Mouse (Mus musculus) limb, embryonic 10.5 days (tissue): ENCODE measurements at regions not wholly inside any gene's neighbourhood (a gene's known extent, or its start where the extent isn't known, plus 50 kb on each side); places are given as distances from the start of the nearest gene placed in this dataset.

Source experiments
- DNase-seq: peaks from one replicate; pipeline ENCODE4 v3.0.0-alpha.2; 2017; ENCODE audit warnings: low spot score
- H3K27ac ChIP-seq: fragments of 300-500 bp; sonication (generic); 2 replicates; pipeline ENCODE4 v1.5.1; 2016; ENCODE audit warnings: mild to moderate bottlenecking
- H3K27me3 ChIP-seq: fragments of 300-500 bp; sonication (generic); 2 replicates; pipeline ENCODE4 v1.6.1; 2016; ENCODE audit warnings: low read depth, mild to moderate bottlenecking; ENCODE audit not compliant: poor library complexity, severe bottlenecking
- H3K36me3 ChIP-seq: fragments of 300-500 bp; sonication (generic); 2 replicates; pipeline ENCODE4 v1.6.1; 2016; ENCODE audit warnings: mild to moderate bottlenecking, moderate library complexity
- H3K4me1 ChIP-seq: fragments of 300-500 bp; sonication (generic); 2 replicates; pipeline ENCODE4 v1.6.1; 2016
- H3K4me3 ChIP-seq: fragments of 300-500 bp; sonication (generic); 2 replicates; pipeline ENCODE4 v1.5.1; 2016; ENCODE audit warnings: mild to moderate bottlenecking, moderate library complexity
- H3K9me3 ChIP-seq: fragments of 300-500 bp; sonication (generic); replicated peaks from 2 replicates; pipeline ENCODE4 v1.6.1; 2016; ENCODE audit warnings: mild to moderate bottlenecking
- WGBS: fragments of 180-500 bp; shearing (Covaris S2); methylation state at CpG from one replicate; pipeline ENCODE4 v1.1.7; 2016; 5-methylcytosine and 5-hydroxymethylcytosine counted together

GRCm38 (mm10) chr1:75844981-75845380 is 298.9 kb downstream of the Slc4a3 start:
- no peaks in the 10 kb centered on the region for H3K9me3 ChIP-seq
- DNase-seq = no peak
- no peaks in the 10 kb centered on the region; the same call in 1 of the 2 replicates for H3K27me3 ChIP-seq

GRCm38 (mm10) chr1:75845771-75846535 is 299.9 kb downstream of the Slc4a3 start:
- no peak overlapping the region for H3K27ac ChIP-seq
- no peaks in the 10 kb centered on the region for H3K9me3 ChIP-seq
- H3K4me3 ChIP-seq = no peak overlapping the region
- 93% methylated on average over 4 of the region's 4 CpGs for WGBS
- H3K27me3 ChIP-seq = no peaks in the 10 kb centered on the region; the same call in 1 of the 2 replicates
- no peak for DNase-seq
- peaks cover 46% of the 10 kb centered on the region for H3K4me1 ChIP-seq
- no peaks in the 10 kb centered on the region for H3K36me3 ChIP-seq

More at GRCm38 (mm10) chr1:75844981-75845380, 298.9 kb downstream of the Slc4a3 start:
- Histone ChIP-seq H3K27ac (peak overlapping the region; percentile 82), H3K36me3 (no peaks in the 10 kb centered on the region), H3K4me3 (no peak overlapping the region), H3K4me1 (peaks cover 52% of the 10 kb centered on the region)
- 28% methylated on average over 7 of the region's 7 CpGs for WGBS

GRCm38 (mm10) chr1:75847681-75848080 is 301.6 kb downstream of the Slc4a3 start:
- H3K4me3 ChIP-seq = no peak overlapping the region
- no peak overlapping the region for H3K27ac ChIP-seq
- no peaks in the 10 kb centered on the region for H3K36me3 ChIP-seq
- no peaks in the 10 kb centered on the region for H3K9me3 ChIP-seq
- DNase-seq = no peak
- 76% methylated on average over 3 of the region's 3 CpGs for WGBS
- H3K27me3 ChIP-seq = no peaks in the 10 kb centered on the region; the same call in 1 of the 2 replicates
- H3K4me1 ChIP-seq = peaks cover 33% of the 10 kb centered on the region

GRCm38 (mm10) chr1:75848436-75848835 is 302.4 kb downstream of the Slc4a3 start:
- WGBS = 86% methylated on average over 4 of the region's 4 CpGs
- H3K4me1 ChIP-seq = peaks cover 28% of the 10 kb centered on the region
- no peaks in the 10 kb centered on the region; the same call in 1 of the 2 replicates for H3K27me3 ChIP-seq
- no peak for DNase-seq
- no peak overlapping the region for H3K27ac ChIP-seq
- H3K36me3 ChIP-seq = no peaks in the 10 kb centered on the region
- H3K9me3 ChIP-seq = no peaks in the 10 kb centered on the region
- H3K4me3 ChIP-seq = no peak overlapping the region

- Histone ChIP-seq H3K27me3 (no peaks in the 10 kb centered on the region; the same call in 1 of the 2 replicates), H3K27ac (no peak overlapping the region), H3K9me3 (no peaks in the 10 kb centered on the region), H3K4me1 (peaks cover 11% of the 10 kb centered on the region), H3K36me3 (no peaks in the 10 kb centered on the region), H3K4me3 (no peak overlapping the region)
- 97% methylated on average over 4 of the region's 4 CpGs for WGBS
- DNase-seq = no peak
These were observed 304.1 kb downstream of the Slc4a3 start for GRCm38 (mm10) chr1:75850131-75850530.

- H3K4me1 ChIP-seq = 0 out of 2 replicates have a peak, but pooled peaks cover 5% of the 10 kb centered on the region
- WGBS = 91% methylated on average over 7 of the region's 7 CpGs
- H3K9me3 ChIP-seq = no peaks in the 10 kb centered on the region
- no peaks in the 10 kb centered on the region for H3K27me3 ChIP-seq
- H3K4me3 ChIP-seq = no peak overlapping the region
- no peak for DNase-seq
- H3K27ac ChIP-seq = no peak overlapping the region
- H3K36me3 ChIP-seq = no peaks in the 10 kb centered on the region
These were observed 312.6 kb downstream of the Slc4a3 start for GRCm38 (mm10) chr1:75858551-75859255.

GRCm38 (mm10) chr1:75862757-75863156 is 316.7 kb downstream of the Slc4a3 start:
- WGBS = 79% methylated on average over 4 of the region's 4 CpGs
- Histone ChIP-seq H3K36me3 (no peaks in the 10 kb centered on the region), H3K27ac (no peak overlapping the region), H3K4me1 (peaks cover 10% of the 10 kb centered on the region; the same call in 1 of the 2 replicates), H3K9me3 (no peaks in the 10 kb centered on the region), H3K4me3 (no peak overlapping the region), H3K27me3 (no peaks in the 10 kb centered on the region)
- no peak for DNase-seq

GRCm38 (mm10) chr1:75866556-75866955 is 320.5 kb downstream of the Slc4a3 start:
- no peak overlapping the region for H3K27ac ChIP-seq
- DNase-seq = no peak
- no peaks in the 10 kb centered on the region for H3K27me3 ChIP-seq
- peaks cover 7% of the 10 kb centered on the region; the same call in 1 of the 2 replicates for H3K4me1 ChIP-seq
- H3K4me3 ChIP-seq = no peak overlapping the region
- no peaks in the 10 kb centered on the region for H3K36me3 ChIP-seq
- H3K9me3 ChIP-seq = no peaks in the 10 kb centered on the region
- WGBS = 72% methylated on average over 6 of the region's 6 CpGs

- 87% methylated on average over 2 of the region's 2 CpGs for WGBS
- Histone ChIP-seq H3K4me1 (peaks cover 7% of the 10 kb centered on the region; the same call in 1 of the 2 replicates), H3K9me3 (no peaks in the 10 kb centered on the region), H3K27me3 (no peaks in the 10 kb centered on the region), H3K36me3 (no peaks in the 10 kb centered on the region), H3K4me3 (no peak overlapping the region), H3K27ac (no peak overlapping the region)
- DNase-seq = no peak
These were observed 323.3 kb downstream of the Slc4a3 start for GRCm38 (mm10) chr1:75869414-75869813.

GRCm38 (mm10) chr1:75869846-75870245 is 323.8 kb downstream of the Slc4a3 start:
- no peak overlapping the region for H3K27ac ChIP-seq
- no peak overlapping the region for H3K4me3 ChIP-seq
- H3K27me3 ChIP-seq = no peaks in the 10 kb centered on the region
- WGBS = 82% methylated on average over 5 of the region's 5 CpGs
- H3K36me3 ChIP-seq = no peaks in the 10 kb centered on the region
- DNase-seq = no peak
- H3K9me3 ChIP-seq = no peaks in the 10 kb centered on the region
- peaks cover 7% of the 10 kb centered on the region; the same call in 1 of the 2 replicates for H3K4me1 ChIP-seq

- Histone ChIP-seq H3K27ac (no peak overlapping the region), H3K36me3 (no peaks in the 10 kb centered on the region), H3K9me3 (no peaks in the 10 kb centered on the region), H3K4me3 (no peak overlapping the region), H3K27me3 (no peaks in the 10 kb centered on the region), H3K4me1 (no peaks in the 10 kb centered on the region)
- 92% methylated on average over 6 of the region's 6 CpGs for WGBS
- no peak for DNase-seq
These were observed 327.8 kb downstream of the Slc4a3 start for GRCm38 (mm10) chr1:75873911-75874310.

- no peak for DNase-seq
- Histone ChIP-seq H3K4me3 (no peak overlapping the region), H3K4me1 (no peaks in the 10 kb centered on the region), H3K27ac (no peak overlapping the region), H3K27me3 (no peaks in the 10 kb centered on the region), H3K9me3 (no peaks in the 10 kb centered on the region), H3K36me3 (no peaks in the 10 kb centered on the region)
- WGBS = 91% methylated on average over 5 of the region's 5 CpGs
These were observed 331.1 kb downstream of the Slc4a3 start for GRCm38 (mm10) chr1:75877209-75877608.

- WGBS = 23% methylated on average over 7 of the region's 7 CpGs
- no peaks in the 10 kb centered on the region for H3K9me3 ChIP-seq
- H3K4me3 ChIP-seq = no peak overlapping the region
- DNase-seq = no peak
- H3K27me3 ChIP-seq = no peaks in the 10 kb centered on the region
- peaks cover 53% of the 10 kb centered on the region for H3K4me1 ChIP-seq
- no peaks in the 10 kb centered on the region for H3K36me3 ChIP-seq
- peak overlapping the region; percentile 46; the same call in 1 of the 2 replicates for H3K27ac ChIP-seq
These were observed 339.6 kb downstream of the Slc4a3 start for GRCm38 (mm10) chr1:75885632-75886031.
